Mouse (Mus musculus) spleen, embryonic (tissue): ENCODE results near the gene Ift43.

Source experiments
- CTCF ChIA-PET: fragments of 350-600 bp; sonication (Branson Sonifier 250); formaldehyde crosslinking; loops from one replicate; lab custom pipeline; 2022; lab: Charles Lee

Gene Ift43

GRCm38 (mm10) chr12:86082481-86083012 is at the start of gene Ift43:
Gene Ift43 (plus strand): TSS chr12:86082541.
- CTCF ChIA-PET = no interaction called here

GRCm38 (mm10) chr12:86035586-86035985 is 46.8 kb upstream of the Ift43 start:
- CTCF ChIA-PET = interaction anchor here (0.7 kb wide), 1 partner anchor 58 kb away, joined by 7 read pairs; no protein-coding TSS in a partner anchor

GRCm38 (mm10) chr12:86036368-86037166 is 45.8 kb upstream of the Ift43 start:
- CTCF ChIA-PET = interaction anchor here (0.5 kb wide), 1 partner anchor 21 kb away, joined by 3 read pairs; no protein-coding TSS in a partner anchor

- CTCF ChIA-PET = no interaction called here
These were observed 45.0 kb upstream of the Ift43 start for GRCm38 (mm10) chr12:86037235-86037921.

- CTCF ChIA-PET = no interaction called here
These were observed 43.3 kb upstream of the Ift43 start for GRCm38 (mm10) chr12:86039078-86039477.

- CTCF ChIA-PET = no interaction called here
These were observed 42.6 kb upstream of the Ift43 start for GRCm38 (mm10) chr12:86039751-86040150.

GRCm38 (mm10) chr12:86046141-86046540 is 36.2 kb upstream of the Ift43 start:
- CTCF ChIA-PET = no interaction called here

GRCm38 (mm10) chr12:86046776-86047175 is 35.6 kb upstream of the Ift43 start:
- CTCF ChIA-PET = interaction anchor here (0.6 kb wide), 1 partner anchor 77 kb away, joined by 3 read pairs; no protein-coding TSS in a partner anchor

GRCm38 (mm10) chr12:86047376-86047775 is 35.0 kb upstream of the Ift43 start:
- CTCF ChIA-PET = interaction anchor here (0.6 kb wide), 1 partner anchor 78 kb away, joined by 3 read pairs; no protein-coding TSS in a partner anchor

- CTCF ChIA-PET = no interaction called here
These were observed 32.5 kb upstream of the Ift43 start for GRCm38 (mm10) chr12:86049813-86050212.

- CTCF ChIA-PET = no interaction called here
These were observed 30.9 kb upstream of the Ift43 start for GRCm38 (mm10) chr12:86051477-86051876.

GRCm38 (mm10) chr12:86055306-86055705 is 27.0 kb upstream of the Ift43 start:
- CTCF ChIA-PET = interaction anchor here (0.6 kb wide), 1 partner anchor 276 kb away, joined by 5 read pairs; no protein-coding TSS in a partner anchor

- CTCF ChIA-PET = no interaction called here
These were observed 25.4 kb upstream of the Ift43 start for GRCm38 (mm10) chr12:86056976-86057375.

- CTCF ChIA-PET = no interaction called here
These were observed 24.8 kb upstream of the Ift43 start for GRCm38 (mm10) chr12:86057516-86057915.

GRCm38 (mm10) chr12:86059341-86059740 is 23.0 kb upstream of the Ift43 start:
- CTCF ChIA-PET = no interaction called here

GRCm38 (mm10) chr12:86064796-86065195 is 17.5 kb upstream of the Ift43 start:
- CTCF ChIA-PET = interaction anchor here (0.5 kb wide), 1 partner anchor 20 kb away, joined by 6 read pairs; no protein-coding TSS in a partner anchor

GRCm38 (mm10) chr12:86071432-86071831 is 10.9 kb upstream of the Ift43 start:
- CTCF ChIA-PET = no interaction called here

- CTCF ChIA-PET = no interaction called here
These were observed 7.7 kb upstream of the Ift43 start for GRCm38 (mm10) chr12:86074681-86075080.

GRCm38 (mm10) chr12:86075358-86075757 is 7.0 kb upstream of the Ift43 start:
- CTCF ChIA-PET = no interaction called here

- CTCF ChIA-PET = interaction anchor here (0.6 to 0.8 kb wide), 3 partner anchors 27 to 136 kb away, joined by 3 to 4 read pairs (median 4); no protein-coding TSS in a partner anchor
These were observed 5.9 kb upstream of the Ift43 start for GRCm38 (mm10) chr12:86076321-86076901.

- CTCF ChIA-PET = interaction anchor here (0.7 to 0.8 kb wide), 2 partner anchors 28 to 107 kb away, joined by 3 read pairs; no protein-coding TSS in a partner anchor
These were observed 5.0 kb upstream of the Ift43 start for GRCm38 (mm10) chr12:86077322-86077721.
